Mouse (Mus musculus) midbrain, embryonic 10.5 days (tissue): Measurements from ENCODE around the gene Tmem9b. TPM values are rescaled to one million over a fixed set of nuclear protein-coding genes. Genes with fewer than 3 reads are reported as not detected.
A peak's percentile ranks its signal among the peaks of the same experiment; 100 is the strongest.

Source experiments
- DNase-seq: peaks from one replicate; pipeline ENCODE4 v3.0.0-alpha.2; 2017; ENCODE audit warnings: low spot score
- H3K27ac ChIP-seq: fragments of 300-500 bp; sonication (generic); replicated peaks from 2 replicates; pipeline ENCODE4 v1.5.1; 2016; ENCODE audit warnings: mild to moderate bottlenecking
- H3K27me3 ChIP-seq: fragments of 300-500 bp; sonication (generic); 2 replicates; pipeline ENCODE4 v1.6.1; 2016; ENCODE audit warnings: low read depth, mild to moderate bottlenecking; ENCODE audit not compliant: poor library complexity, severe bottlenecking
- H3K36me3 ChIP-seq: fragments of 300-500 bp; sonication (generic); 2 replicates; pipeline ENCODE4 v1.6.1; 2016; ENCODE audit warnings: mild to moderate bottlenecking, moderate library complexity
- H3K4me1 ChIP-seq: fragments of 300-500 bp; sonication (generic); 2 replicates; pipeline ENCODE4 v1.6.1; 2016
- H3K4me3 ChIP-seq: fragments of 300-500 bp; sonication (generic); 2 replicates; pipeline ENCODE4 v1.5.1; 2016; ENCODE audit warnings: mild to moderate bottlenecking, moderate library complexity
- H3K9me3 ChIP-seq: fragments of 300-500 bp; sonication (generic); replicated peaks from 2 replicates; pipeline ENCODE4 v1.6.1; 2016; ENCODE audit warnings: mild to moderate bottlenecking
- WGBS: fragments of 180-500 bp; shearing (Covaris S2); methylation state at CpG from one replicate; pipeline ENCODE4 v1.1.7; 2016; 5-methylcytosine and 5-hydroxymethylcytosine counted together
- polyA plus RNA-seq: library from polyadenylated mRNA; unstranded; fragments of >200 nt; fragmentation: Nextera tagmentation; extraction: Ambion mirVana; gene quantifications from 2 replicates; pipeline ENCODE4 v1.2.1, GENCODE M21; 2016

Gene Tmem9b
- polyA plus RNA-seq, 1 experiment from 2014 or later = 43.8 TPM

DNA sequence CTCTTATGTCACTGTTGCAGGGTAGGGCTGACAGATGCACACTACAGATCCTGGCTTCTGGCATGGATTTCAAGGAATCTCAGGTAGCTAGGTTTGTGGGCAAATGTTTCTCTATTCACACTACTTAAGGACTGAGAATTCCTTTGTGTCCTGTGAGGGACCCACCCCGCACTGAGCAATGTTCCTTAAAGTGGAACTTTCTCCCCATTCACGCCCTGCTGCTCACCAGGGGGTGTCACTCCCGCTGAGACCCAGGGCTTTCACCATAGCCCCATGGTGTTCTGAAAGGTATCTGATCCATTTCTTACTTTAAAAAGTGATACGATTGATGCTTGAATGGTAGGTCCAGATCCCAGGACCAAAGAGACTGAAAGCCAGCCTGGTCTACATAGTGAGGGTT lies 50.0 kb downstream of the Tmem9b start:
- H3K4me3 ChIP-seq = peak overlapping the region; percentile 79
- H3K4me1 ChIP-seq = peaks cover 18% of the 10 kb centered on the region
- H3K9me3 ChIP-seq = no peaks in the 10 kb centered on the region; the same call in 1 of the 2 replicates
- WGBS = 30% methylated on average over 4 of the region's 4 CpGs
- peaks cover 5% of the 10 kb centered on the region for H3K36me3 ChIP-seq
- H3K27ac ChIP-seq = no peak overlapping the region
- DNase-seq = no peak
- peaks cover 12% of the 10 kb centered on the region for H3K27me3 ChIP-seq

DNA sequence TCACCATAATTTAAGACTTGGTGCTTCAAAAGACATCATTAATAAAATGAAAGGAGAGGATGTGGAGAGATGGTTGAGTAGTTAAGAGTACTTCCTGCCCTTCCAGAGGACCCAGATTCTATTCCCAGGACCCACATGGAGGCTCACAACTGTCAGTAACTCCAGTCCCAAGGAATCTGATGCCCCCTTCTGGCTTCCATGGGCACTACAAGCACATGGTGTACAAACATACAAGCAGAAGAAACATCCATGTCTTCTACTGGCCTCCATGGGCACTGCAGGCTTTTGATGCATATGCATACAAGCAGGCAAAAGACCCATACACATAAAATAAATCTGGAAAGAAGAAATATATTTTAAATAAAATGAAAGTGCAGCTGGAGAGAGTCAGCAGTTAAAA lies 52.5 kb downstream of the Tmem9b start:
- peaks cover 20% of the 10 kb centered on the region for H3K4me1 ChIP-seq
- no peak overlapping the region for H3K4me3 ChIP-seq
- H3K9me3 ChIP-seq = no peaks in the 10 kb centered on the region; the same call in 1 of the 2 replicates
- H3K27me3 ChIP-seq = peaks cover 12% of the 10 kb centered on the region
- H3K27ac ChIP-seq = no peak overlapping the region
- H3K36me3 ChIP-seq = no peaks in the 10 kb centered on the region
- no peak for DNase-seq

DNA sequence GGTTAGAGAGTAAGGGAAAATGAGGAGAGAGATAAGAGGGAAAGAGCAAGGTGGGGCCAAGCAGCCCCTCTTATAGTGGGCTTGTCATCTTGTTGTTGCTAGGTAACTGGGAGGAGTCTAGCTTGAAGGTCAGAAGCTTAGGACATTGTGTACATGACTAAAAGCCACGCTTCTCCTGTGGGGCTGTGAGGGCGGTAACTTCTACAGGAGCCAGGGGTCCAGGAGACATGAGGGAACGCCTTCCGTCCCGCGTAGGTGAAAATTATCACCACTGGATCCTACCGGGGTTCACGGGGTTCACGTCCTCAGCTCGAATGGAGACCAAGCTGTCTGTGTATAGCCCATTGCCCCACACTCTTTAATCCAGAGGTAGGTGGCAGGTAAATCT lies 57.3 kb downstream of the Tmem9b start:
- H3K36me3 ChIP-seq = no peaks in the 10 kb centered on the region
- no peaks in the 10 kb centered on the region; the same call in 1 of the 2 replicates for H3K9me3 ChIP-seq
- WGBS = 92% methylated on average over 10 of the region's 10 CpGs
- H3K27ac ChIP-seq = no peak overlapping the region
- H3K27me3 ChIP-seq = no peaks in the 10 kb centered on the region
- H3K4me1 ChIP-seq = peaks cover 3% of the 10 kb centered on the region
- no peak for DNase-seq
- no peak overlapping the region for H3K4me3 ChIP-seq

DNA sequence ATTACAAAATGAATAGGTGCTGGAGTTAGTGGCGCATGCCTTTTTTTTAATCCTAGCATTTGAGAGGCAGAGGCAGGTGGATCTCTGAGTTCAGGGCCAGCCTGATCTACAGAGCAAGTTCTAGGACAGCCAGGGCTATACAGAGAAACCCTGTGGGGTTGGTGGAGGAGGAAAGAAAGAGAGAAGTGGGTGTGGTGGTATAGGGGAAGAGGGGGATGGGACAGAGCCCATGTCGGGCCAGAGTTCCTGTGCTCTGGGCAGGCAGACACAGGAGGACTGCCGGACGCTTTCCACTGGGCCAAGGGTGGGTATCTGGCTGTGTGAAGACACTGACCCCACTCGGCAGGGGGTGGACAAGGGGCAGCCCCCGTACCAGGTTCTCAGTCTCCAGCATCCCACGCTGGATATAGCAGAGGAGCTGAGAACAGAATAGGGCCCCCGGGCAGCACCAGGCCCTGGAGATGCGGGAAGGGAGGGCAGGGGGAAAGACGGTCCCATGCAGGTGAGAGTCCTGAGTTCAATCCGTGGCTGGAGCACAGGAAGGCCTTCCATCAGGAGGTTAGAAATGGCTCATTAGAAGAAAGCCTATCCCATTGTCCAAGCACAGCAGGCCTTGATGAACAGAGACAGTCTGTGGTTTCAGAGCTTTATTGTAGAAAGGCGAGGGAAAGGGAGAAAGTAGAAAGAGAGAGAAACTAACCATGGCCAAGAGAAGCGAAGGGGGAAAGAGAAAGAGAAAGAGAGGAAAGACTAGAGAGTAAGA lies 57.9 kb downstream of the Tmem9b start:
- no peaks in the 10 kb centered on the region for H3K9me3 ChIP-seq
- H3K36me3 ChIP-seq = no peaks in the 10 kb centered on the region
- no peak overlapping the region for H3K27ac ChIP-seq
- no peaks in the 10 kb centered on the region for H3K27me3 ChIP-seq
- H3K4me1 ChIP-seq = peaks cover 3% of the 10 kb centered on the region
- 83% methylated on average over 13 of the region's 13 CpGs for WGBS
- H3K4me3 ChIP-seq = no peak overlapping the region
- no peak for DNase-seq

DNA sequence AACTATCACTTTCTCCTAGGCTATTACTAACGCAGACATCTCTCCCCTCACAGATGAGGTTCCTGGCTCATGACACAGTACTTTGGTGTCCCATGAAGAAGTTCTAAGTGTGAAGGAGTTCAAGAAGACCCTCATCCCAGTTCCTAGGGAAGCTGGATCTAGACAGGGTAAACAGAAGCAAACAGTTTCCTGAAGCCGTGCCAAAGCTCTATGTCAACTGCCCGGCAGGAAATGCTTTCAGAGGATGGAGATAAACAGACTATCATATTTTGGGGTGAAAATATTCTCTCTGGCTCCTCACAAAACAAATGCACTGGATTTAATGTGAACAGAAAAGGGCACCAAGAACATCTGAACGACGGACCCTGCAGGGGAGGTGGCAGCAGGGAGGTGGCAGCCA lies 61.7 kb downstream of the Tmem9b start:
- no peak for DNase-seq
- WGBS = 91% methylated on average over 5 of the region's 5 CpGs
- peaks cover 12% of the 10 kb centered on the region for H3K4me1 ChIP-seq
- no peaks in the 10 kb centered on the region for H3K27me3 ChIP-seq
- H3K4me3 ChIP-seq = no peak overlapping the region
- H3K36me3 ChIP-seq = no peaks in the 10 kb centered on the region
- no peaks in the 10 kb centered on the region for H3K9me3 ChIP-seq
- no peak overlapping the region for H3K27ac ChIP-seq

DNA sequence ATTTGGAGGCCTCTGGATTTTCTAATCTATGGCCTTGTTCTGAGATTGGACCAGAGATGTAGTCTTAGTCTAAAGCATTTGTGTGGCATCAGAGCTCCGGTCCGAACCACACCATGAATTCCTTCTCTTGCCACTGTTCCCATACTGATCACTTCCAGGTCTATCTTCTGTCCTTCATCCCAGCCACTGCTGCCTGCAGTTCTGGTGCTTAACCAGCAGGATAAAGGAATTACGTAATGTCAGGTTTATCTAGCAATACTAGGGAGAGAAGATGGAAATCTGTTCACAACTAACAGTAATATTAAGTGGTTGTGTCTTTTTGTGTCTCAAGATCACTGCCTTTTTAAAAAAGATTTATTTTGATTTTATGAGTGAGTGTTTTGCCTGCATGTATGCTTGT lies 62.6 kb downstream of the Tmem9b start:
- Histone ChIP-seq H3K4me1 (peaks cover 10% of the 10 kb centered on the region; the same call in 1 of the 2 replicates), H3K27me3 (no peaks in the 10 kb centered on the region), H3K36me3 (no peaks in the 10 kb centered on the region), H3K27ac (no peak overlapping the region), H3K9me3 (no peaks in the 10 kb centered on the region), H3K4me3 (no peak overlapping the region)
- DNase-seq = no peak
- WGBS = 97% methylated on average over 3 of the region's 3 CpGs

DNA sequence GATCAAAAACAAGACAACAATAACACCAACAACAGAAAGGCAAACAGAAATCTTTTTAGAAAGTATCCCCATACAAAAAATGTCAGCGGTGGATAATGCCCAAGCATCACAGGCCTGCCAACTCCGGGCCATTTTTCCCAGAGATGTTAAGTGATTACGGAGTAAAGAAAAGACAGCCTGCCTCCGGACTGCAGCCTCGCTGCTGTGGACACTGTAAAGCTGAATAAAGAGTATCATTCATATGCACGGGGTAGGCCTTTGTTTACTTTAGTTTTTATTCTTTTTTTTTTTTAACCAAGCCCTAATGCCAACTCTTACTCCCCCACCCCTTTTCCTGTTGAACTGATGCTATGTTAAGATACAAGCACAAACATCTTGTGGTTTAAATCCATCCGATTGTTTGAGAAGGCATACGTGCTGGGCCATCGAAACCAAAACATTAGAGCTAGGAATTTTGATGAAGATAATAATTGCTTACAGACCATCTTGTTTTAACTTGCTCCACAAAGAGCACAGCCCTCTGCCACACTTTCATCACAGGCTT lies 66.0 kb downstream of the Tmem9b start:
- no peak for DNase-seq
- H3K4me3 ChIP-seq = no peak overlapping the region
- H3K9me3 ChIP-seq = no peaks in the 10 kb centered on the region
- H3K27me3 ChIP-seq = no peaks in the 10 kb centered on the region
- WGBS = 70% methylated on average over 9 of the region's 9 CpGs
- H3K36me3 ChIP-seq = no peaks in the 10 kb centered on the region
- H3K4me1 ChIP-seq = 0 out of 2 replicates have a peak, but pooled peaks cover 10% of the 10 kb centered on the region
- H3K27ac ChIP-seq = no peak overlapping the region

Other genes starting within 250 kb of the Tmem9b start
- gene Trim66, start 244.7 kb downstream of the Tmem9b start, polyA plus RNA-seq = 0.09 and 0.12 TPM in 2 replicates
- gene Rpl27a, start 233.7 kb downstream of the Tmem9b start, polyA plus RNA-seq = 113 and 126 TPM in 2 replicates
- gene St5, start 49.3 kb downstream of the Tmem9b start, polyA plus RNA-seq = 36.3 and 42.2 TPM in 2 replicates
- gene Akip1, start 49.2 kb downstream of the Tmem9b start, polyA plus RNA-seq = 24.2 and 28.8 TPM in 2 replicates
- 0.09 and 0.19 TPM in 2 replicates for gene BC051019, start 29.0 kb downstream of the Tmem9b start, polyA plus RNA-seq
- gene Ascl3, start 21.1 kb downstream of the Tmem9b start, polyA plus RNA-seq = 0.20 TPM in 1 of 2 replicates, not detected in the other
- gene Nrip3, start 29.1 kb upstream of the Tmem9b start, polyA plus RNA-seq = 1.5 and 2.0 TPM in 2 replicates
- 3.8 and 6.7 TPM in 2 replicates for gene Scube2, start 112.8 kb upstream of the Tmem9b start, polyA plus RNA-seq
- gene Dennd5a, start 207.6 kb upstream of the Tmem9b start, polyA plus RNA-seq = 30.2 and 35.4 TPM in 2 replicates
- gene Tmem41b, start 234.1 kb upstream of the Tmem9b start, polyA plus RNA-seq = 74.6 and 76.8 TPM in 2 replicates